Mouse (Mus musculus) midbrain, postnatal 0 days (tissue): ENCODE results near the gene Cct6b. TPM values are rescaled to one million over a fixed set of nuclear protein-coding genes. Genes with fewer than 3 reads are reported as not detected.

Source experiments
- ATAC-seq: fragments of 200-750 bp; cut with Nextera tagmentation; 2 replicates; pipeline ENCODE4 v1.8.0; 2017; ENCODE audit warnings: moderate number of reproducible peaks, mild to moderate bottlenecking, moderate TSS enrichment, moderate library complexity; ENCODE audit not compliant: low FRiP score
- DNase-seq: peaks from one replicate; pipeline ENCODE4 v3.0.0-alpha.2; 2015; ENCODE audit warnings: low spot score
- H3K27ac ChIP-seq: fragments of 300-500 bp; sonication (generic); 2 replicates; pipeline ENCODE4 v1.5.1; 2014; ENCODE audit warnings: low read depth, mild to moderate bottlenecking, low read length, mixed read lengths
- H3K27me3 ChIP-seq: fragments of 300-500 bp; sonication (generic); 2 replicates; pipeline ENCODE4 v1.6.1; 2014; ENCODE audit warnings: low read length, control low read depth, mixed read lengths; ENCODE audit not compliant: insufficient read depth
- H3K36me3 ChIP-seq: fragments of 300-500 bp; sonication (generic); 2 replicates; pipeline ENCODE4 v1.6.1; 2014; ENCODE audit warnings: low read length, control low read depth, mixed read lengths; ENCODE audit not compliant: insufficient read depth
- H3K4me1 ChIP-seq: fragments of 300-500 bp; sonication (generic); 2 replicates; pipeline ENCODE4 v1.6.1; 2014; ENCODE audit warnings: mild to moderate bottlenecking, control low read depth, antibody characterized with exemption, low read length, mixed read lengths; ENCODE audit not compliant: insufficient read depth
- H3K4me2 ChIP-seq: fragments of 300-500 bp; sonication (generic); 2 replicates; pipeline ENCODE4 v1.6.1; 2014; ENCODE audit warnings: low read depth, mild to moderate bottlenecking, low read length, mixed read lengths; ENCODE audit not compliant: poor library complexity, severe bottlenecking
- H3K4me3 ChIP-seq: fragments of 300-500 bp; sonication (generic); 2 replicates; pipeline ENCODE4 v1.5.1; 2014; ENCODE audit warnings: low read depth, mild to moderate bottlenecking, low read length, moderate library complexity
- H3K9ac ChIP-seq: fragments of 300-500 bp; sonication (generic); replicated peaks from 2 replicates; pipeline ENCODE4 v1.6.1; 2014; ENCODE audit warnings: mild to moderate bottlenecking, low read length, moderate library complexity, mixed read lengths; ENCODE audit not compliant: poor library complexity, severe bottlenecking
- H3K9me3 ChIP-seq: fragments of 300-500 bp; sonication (generic); 2 replicates; pipeline ENCODE4 v1.6.1; 2016; ENCODE audit warnings: low read length, control low read depth
- CTCF ChIP-seq: IDR thresholded peaks from 2 replicates; pipeline ENCODE4 v1.5.1; 2016; ENCODE audit warnings: antibody characterized with exemption, mild to moderate bottlenecking
- WGBS: fragments of 180-500 bp; shearing (Covaris S2); extraction: QIAGEN DNeasy Blood & Tissue Kit; methylation state at CpG from one replicate; pipeline ENCODE4 v1.1.7; 2014; 5-methylcytosine and 5-hydroxymethylcytosine counted together
- polyA plus RNA-seq: library from polyadenylated mRNA; unstranded; fragments of >200 nt; fragmentation: Nextera tagmentation; extraction: Ambion mirVana; gene quantifications from 2 replicates; pipeline ENCODE4 v1.2.1, GENCODE M21; 2015
- total RNA-seq: library from RNA; depleted of rRNA; stranded (reverse); fragments of >200 nt; gene quantifications from 2 replicates; pipeline ENCODE4 v1.2.3, GENCODE M21; 2014

Gene Cct6b
- total and polyA plus RNA-seq, 2 experiments from 2014 or later: 0.44 TPM; not detected in 1

- Histone ChIP-seq H3K27ac (no peak overlapping the region), H3K27me3 (no peaks in the 10 kb centered on the region), H3K36me3 (no peaks in the 10 kb centered on the region), H3K4me3 (no peak overlapping the region), H3K4me2 (no peak overlapping the region), H3K4me1 (no peaks in the 10 kb centered on the region), H3K9ac (no peak overlapping the region), H3K9me3 (no peaks in the 10 kb centered on the region)
- no peak for DNase-seq
- TF ChIP-seq CTCF: no peak
- WGBS: 71% methylated on average over 6 of the region's 6 CpGs
- no peak for ATAC-seq
Measured at GRCm38 (mm10) chr11:82752349-82753115, 11.6 kb downstream of the Cct6b start.

- 87% methylated on average over 8 of the region's 8 CpGs for WGBS
- Histone ChIP-seq H3K9ac (no peak overlapping the region), H3K4me1 (no peaks in the 10 kb centered on the region), H3K9me3 (no peaks in the 10 kb centered on the region), H3K27me3 (no peaks in the 10 kb centered on the region), H3K36me3 (no peaks in the 10 kb centered on the region), H3K4me3 (no peak overlapping the region), H3K4me2 (no peak overlapping the region), H3K27ac (no peak overlapping the region)
- DNase-seq (no peak), ATAC-seq (no peak)
- no peak for TF ChIP-seq CTCF
Measured at GRCm38 (mm10) chr11:82746857-82747366, 17.2 kb downstream of the Cct6b start.

- Histone ChIP-seq H3K9me3 (no peaks in the 10 kb centered on the region), H3K36me3 (no peaks in the 10 kb centered on the region), H3K4me3 (no peak overlapping the region), H3K4me1 (no peaks in the 10 kb centered on the region), H3K27me3 (no peaks in the 10 kb centered on the region), H3K27ac (no peak overlapping the region), H3K9ac (no peak overlapping the region), H3K4me2 (no peak overlapping the region)
- no peak for DNase-seq
- no peak for ATAC-seq
- TF ChIP-seq CTCF: peak; percentile 54
- 34% methylated on average over 6 of the region's 6 CpGs for WGBS
Measured at GRCm38 (mm10) chr11:82746138-82746537, 18.0 kb downstream of the Cct6b start.

GRCm38 (mm10) chr11:82739006-82739405, 25.1 kb downstream of the Cct6b start:
- no peak for DNase-seq
- no peak overlapping the region for H3K4me3 ChIP-seq
- peak; percentile 22 for TF ChIP-seq CTCF
- no peaks in the 10 kb centered on the region for H3K36me3 ChIP-seq
- no peak overlapping the region for H3K9ac ChIP-seq
- H3K4me2 ChIP-seq: no peak overlapping the region
- H3K27me3 ChIP-seq: no peaks in the 10 kb centered on the region
- no peaks in the 10 kb centered on the region for H3K4me1 ChIP-seq
- no peak overlapping the region for H3K27ac ChIP-seq
- ATAC-seq: no peak
- H3K9me3 ChIP-seq: no peaks in the 10 kb centered on the region

GRCm38 (mm10) chr11:82734227-82734626, 29.9 kb downstream of the Cct6b start:
- no peak overlapping the region for H3K9ac ChIP-seq
- no peaks in the 10 kb centered on the region for H3K36me3 ChIP-seq
- TF ChIP-seq CTCF: no peak
- no peak overlapping the region for H3K27ac ChIP-seq
- H3K4me1 ChIP-seq: no peaks in the 10 kb centered on the region
- no peaks in the 10 kb centered on the region for H3K9me3 ChIP-seq
- no peak overlapping the region for H3K4me3 ChIP-seq
- H3K4me2 ChIP-seq: no peak overlapping the region
- H3K27me3 ChIP-seq: no peaks in the 10 kb centered on the region
- ATAC-seq (no peak), DNase-seq (no peak)

- TF ChIP-seq CTCF: peak; percentile 49
- Histone ChIP-seq H3K9me3 (0 out of 2 replicates have a peak, but pooled peaks cover 3% of the 10 kb centered on the region), H3K36me3 (no peaks in the 10 kb centered on the region), H3K9ac (no peak overlapping the region), H3K27ac (no peak overlapping the region), H3K4me1 (no peaks in the 10 kb centered on the region), H3K4me2 (no peak overlapping the region), H3K27me3 (no peaks in the 10 kb centered on the region), H3K4me3 (no peak overlapping the region)
- no peak for DNase-seq
- ATAC-seq: no peak
- 91% methylated on average over 2 of the region's 2 CpGs for WGBS
Measured at GRCm38 (mm10) chr11:82726862-82727261, 37.3 kb downstream of the Cct6b start.
